Mouse (Mus musculus): ENCODE measurements around the gene Pcbp3.
A peak's percentile ranks its signal among the peaks of the same experiment; 100 is the strongest.

The Pcbp3 gene

DNA sequence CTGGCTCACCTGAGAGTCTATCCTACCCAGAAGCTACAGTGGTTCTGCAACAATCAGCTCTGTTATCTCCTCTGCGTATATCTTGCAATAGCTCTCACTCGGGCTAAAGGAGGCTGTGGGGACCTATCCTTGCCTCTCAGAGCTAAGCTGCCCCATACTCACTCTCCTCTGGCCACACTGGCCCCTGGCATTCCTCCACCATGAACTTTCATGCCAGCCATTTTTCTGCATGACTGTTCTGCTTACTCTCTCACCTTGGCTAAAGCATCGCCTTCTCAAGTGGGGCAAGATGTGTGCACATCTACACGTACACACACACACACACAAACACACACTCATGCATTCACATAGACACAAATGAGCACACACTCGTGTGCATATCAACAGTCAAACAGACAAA, 115.2 kb downstream of the Pcbp3 start:
- DNase-seq (ENCODE audit: low spot score in 2 of 2): no peak

DNA sequence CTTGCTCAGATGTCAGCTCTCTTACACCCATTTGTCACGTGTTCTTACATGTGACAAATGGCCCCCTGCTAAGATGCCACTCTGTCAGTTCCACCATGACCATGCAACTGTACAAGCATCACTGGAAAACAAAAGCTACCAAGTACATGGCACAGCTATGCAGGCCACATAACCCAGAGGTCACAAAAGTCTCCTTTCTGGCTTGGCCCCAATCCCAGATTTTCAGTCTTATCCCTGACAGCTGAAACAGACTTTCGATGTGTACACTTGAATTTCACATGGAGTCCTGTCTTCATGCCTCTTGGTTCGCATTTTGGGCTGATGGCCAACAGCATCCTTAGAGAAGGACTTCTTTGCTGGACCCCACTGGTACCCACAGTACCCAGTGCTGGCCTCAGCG, 116.8 kb downstream of the Pcbp3 start:
- DNase-seq (ENCODE audit: low spot score in 2 of 2): no peak

- DNase-seq (ENCODE audit: low spot score in 2 of 2): no peak
Measured at GRCm38 (mm10) chr10:76844365-76844764, 117.3 kb downstream of the Pcbp3 start.

DNA sequence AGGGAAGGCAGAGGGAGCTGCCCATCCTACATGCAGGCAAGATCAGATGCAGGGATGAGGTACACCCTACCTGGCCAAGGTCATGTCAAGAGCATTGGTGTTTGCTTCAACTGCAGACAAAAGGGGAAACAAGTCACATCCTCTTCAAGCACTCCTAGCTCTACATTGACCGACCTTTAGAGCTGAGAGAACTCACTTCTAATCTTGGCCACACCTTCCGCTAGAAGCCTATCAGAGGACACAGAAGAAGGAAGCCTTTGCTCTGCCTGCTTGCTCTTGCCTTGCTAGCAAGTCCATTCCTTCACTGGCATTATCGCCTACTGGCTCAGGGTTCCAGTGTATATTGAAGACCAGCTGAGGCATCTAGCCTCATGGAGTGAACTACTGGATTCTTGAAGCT, 119.6 kb downstream of the Pcbp3 start:
- DNase-seq (ENCODE audit: low spot score in 2 of 2): no peak

DNA sequence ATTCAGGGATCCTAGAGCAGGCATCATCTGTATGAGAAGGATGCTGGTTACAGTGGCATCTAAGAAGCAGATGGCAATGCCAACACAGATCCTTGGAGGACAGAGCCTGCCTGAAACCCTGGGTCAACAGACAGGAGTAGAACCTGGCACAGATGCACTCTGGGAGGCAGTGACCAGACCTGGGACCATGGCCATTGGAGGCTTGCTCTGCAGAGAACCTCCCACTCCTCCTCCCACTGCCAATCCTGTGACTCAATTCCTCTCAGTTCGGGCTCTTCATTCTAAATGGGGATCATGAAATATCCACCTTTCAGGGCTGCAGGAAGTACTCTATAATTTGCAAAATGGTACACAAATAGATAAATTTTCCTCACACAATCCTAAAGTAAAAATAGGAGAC, 120.5 kb downstream of the Pcbp3 start:
- DNase-seq (ENCODE audit: low spot score in 2 of 2): no peak

- no peak for DNase-seq (ENCODE audit: low spot score in 2 of 2)
Measured at GRCm38 (mm10) chr10:76840566-76840965, 121.1 kb downstream of the Pcbp3 start.

DNA sequence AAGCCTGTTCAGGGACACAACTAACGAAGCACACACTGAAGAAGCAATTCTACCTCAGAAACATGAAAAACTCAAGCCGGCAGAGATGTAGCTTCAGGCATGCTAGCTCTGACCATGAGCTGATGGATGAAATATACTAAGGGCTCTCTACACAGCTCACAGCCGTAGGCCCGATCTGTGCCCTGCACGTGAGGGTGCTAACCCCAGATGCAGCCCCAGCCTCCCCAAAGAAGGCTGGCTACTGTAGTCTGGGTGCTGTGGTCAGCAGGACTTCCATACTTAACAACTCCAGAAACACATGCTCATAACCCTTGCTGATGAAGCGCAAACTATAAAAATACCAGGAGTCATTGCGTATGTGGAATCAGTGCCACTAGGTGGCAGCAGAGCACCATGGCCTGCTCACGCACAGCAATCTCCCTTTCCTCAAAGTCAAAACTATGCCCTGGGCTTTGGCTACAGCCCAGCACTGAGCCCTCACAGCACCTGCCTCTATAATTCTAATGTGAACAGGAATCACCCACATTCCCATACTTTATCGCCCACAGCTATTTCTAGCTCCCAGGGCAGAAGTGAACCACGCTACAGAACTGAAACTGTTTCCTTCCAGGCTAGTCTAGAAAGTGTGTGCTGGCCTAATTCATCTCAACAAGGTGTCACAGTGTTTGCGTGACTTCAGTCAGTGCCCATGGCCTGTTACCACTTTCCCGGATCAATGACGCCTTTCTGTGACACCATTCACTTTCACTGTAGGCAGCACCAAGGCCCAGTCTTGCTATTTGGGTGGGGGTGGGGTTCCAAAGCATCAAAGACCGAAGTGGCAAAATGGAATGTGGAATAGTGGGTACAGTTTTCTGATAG, 126.0 kb downstream of the Pcbp3 start:
- peak; percentile 82 to 86 for DNase-seq (ENCODE audit: low spot score in 2 of 2)

GRCm38 (mm10) chr10:76832841-76833240, 128.8 kb downstream of the Pcbp3 start:
- DNase-seq (ENCODE audit: low spot score in 2 of 2): no peak

DNA sequence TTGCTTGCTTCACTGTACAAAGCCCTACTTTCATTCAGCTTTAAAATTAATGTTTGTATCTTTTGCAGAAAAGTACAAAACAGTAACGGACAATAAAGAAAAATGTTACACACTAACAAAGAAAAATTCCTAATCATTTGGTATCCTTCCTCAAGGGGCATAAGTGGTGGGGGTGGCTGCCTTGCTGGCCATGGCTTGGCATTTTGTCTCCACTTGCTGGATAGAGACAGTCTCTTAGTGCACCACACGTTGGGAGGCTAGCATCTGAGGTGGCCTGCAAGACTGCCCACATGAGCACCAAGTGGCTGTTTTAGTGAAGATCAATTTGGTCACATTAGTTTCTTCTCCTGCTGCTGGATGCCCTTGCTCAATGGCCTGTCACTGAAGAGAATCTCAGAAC, 129.8 kb downstream of the Pcbp3 start:
- DNase-seq (ENCODE audit: low spot score in 2 of 2): no peak

GRCm38 (mm10) chr10:76831151-76831550, 130.5 kb downstream of the Pcbp3 start:
- DNase-seq (ENCODE audit: low spot score in 2 of 2): no peak

DNA sequence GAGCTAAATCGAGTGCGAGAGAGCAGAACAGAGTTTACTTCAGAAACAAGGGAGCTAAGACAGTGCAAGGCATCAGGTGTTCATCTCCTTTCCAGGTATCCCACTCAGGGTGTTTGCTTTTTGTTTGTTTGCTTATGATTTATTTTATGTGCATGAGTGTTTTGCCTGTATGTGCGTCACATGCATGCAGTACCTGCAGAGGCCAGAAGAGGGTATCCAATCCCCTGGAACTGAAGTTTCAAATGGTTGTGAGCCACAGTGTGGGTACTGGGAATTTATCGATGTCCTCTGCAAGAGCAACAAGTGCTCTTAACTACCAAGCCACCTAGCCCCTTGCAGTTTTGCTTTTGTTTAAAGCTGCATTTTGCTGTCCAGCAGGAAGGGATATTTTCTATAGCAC, 132.8 kb downstream of the Pcbp3 start:
- DNase-seq (ENCODE audit: low spot score in 2 of 2): no peak

DNA sequence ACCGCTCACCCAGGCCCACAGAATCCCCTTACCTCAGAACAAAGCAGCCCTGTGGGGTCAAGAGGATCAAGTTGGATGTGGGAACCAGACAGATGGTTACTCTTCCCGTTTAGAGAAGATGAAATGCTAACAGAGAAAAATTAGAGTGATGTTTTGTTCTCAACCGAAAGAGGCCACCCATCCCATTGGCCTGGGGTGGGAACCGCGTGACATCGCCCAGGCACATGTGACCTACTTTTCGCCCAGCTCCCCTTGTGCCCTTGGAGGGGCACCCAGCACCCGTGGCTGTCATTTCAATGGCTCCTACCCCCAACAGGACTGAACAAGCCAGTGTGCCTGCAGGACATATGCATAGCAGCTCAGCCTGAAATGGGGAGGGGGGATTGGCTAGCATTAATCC, 139.0 kb downstream of the Pcbp3 start:
- no peak for DNase-seq (ENCODE audit: low spot score in 2 of 2)

DNA sequence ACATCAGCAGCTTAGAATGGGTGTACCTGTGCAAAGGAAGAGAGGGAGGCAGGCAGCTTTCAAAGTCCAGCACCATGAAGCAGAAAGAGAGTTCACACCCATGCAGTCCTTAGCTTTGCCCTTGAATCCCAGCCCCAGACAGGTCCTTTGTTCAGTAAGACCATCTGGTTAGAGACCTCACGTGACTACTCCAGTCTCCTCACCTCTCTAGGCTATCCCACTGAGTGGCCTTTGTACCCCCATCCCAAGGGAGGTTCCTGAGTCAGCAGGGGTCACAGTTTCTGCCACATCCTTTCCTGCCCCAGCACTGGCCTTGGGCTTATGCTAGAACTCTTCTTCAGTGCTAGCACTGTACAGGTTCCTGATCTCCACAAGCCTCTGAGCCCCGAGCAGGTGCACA, 142.4 kb downstream of the Pcbp3 start:
- no peak for DNase-seq (ENCODE audit: low spot score in 2 of 2)

DNA sequence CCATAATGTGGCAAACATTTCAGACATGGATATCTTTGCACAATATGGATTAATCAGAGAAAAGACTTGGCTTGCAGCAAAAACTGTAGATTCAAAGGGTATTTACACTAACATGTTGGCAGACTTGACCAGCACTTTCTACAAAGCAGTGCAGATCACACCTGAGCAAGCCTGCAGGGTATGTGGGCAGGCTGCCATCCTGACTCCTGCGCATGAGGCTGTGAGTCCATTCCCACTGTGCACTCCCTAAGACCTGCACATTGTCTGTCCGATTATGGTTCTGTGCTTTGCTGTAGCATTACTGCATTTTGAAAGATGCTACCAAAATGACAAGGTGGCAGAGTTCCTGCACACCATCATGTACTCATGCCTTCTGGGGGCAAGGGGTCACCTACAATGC, 143.3 kb downstream of the Pcbp3 start:
- DNase-seq (ENCODE audit: low spot score in 2 of 2): no peak

DNA sequence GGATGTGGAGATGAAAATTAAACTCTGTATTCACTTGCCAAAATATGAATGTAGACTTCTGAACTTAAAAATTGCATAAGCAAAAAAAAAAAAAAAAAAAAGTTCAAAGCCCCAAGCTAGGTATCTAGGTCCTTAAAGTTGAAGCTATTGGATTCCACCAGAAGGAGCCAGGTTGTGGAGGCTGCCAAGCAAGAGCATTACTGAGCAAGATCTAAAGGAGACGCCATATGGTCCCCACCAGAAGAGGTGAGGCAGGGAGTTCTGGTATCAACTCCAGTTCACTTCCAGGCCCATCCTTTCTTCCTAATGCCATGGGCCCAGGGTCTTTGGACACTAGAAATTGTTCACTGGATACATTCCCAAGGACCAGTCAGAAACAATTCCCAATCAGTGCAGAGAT, 144.8 kb downstream of the Pcbp3 start:
- no peak for DNase-seq (ENCODE audit: low spot score in 2 of 2)

DNA sequence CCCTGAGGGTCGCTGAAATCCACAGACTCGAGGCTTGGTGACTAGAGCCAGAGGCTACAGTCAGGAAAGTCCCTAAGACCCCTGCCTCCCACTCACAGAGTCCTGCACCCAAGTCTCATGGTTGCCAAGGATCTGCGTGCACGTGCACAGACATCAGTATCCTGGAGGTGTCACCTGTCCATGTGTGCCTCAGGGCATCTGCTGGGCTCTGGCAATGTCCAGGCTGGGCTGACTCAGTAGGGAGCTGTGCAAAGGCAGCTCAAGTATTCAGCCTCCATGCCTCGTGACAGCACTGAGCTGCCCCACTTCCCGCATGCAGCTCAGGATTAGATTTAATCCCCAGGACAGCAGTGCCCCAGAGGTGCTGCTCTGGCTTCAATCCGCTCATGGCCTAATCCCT, 145.3 kb downstream of the Pcbp3 start:
- DNase-seq (ENCODE audit: low spot score in 2 of 2): no peak

DNA sequence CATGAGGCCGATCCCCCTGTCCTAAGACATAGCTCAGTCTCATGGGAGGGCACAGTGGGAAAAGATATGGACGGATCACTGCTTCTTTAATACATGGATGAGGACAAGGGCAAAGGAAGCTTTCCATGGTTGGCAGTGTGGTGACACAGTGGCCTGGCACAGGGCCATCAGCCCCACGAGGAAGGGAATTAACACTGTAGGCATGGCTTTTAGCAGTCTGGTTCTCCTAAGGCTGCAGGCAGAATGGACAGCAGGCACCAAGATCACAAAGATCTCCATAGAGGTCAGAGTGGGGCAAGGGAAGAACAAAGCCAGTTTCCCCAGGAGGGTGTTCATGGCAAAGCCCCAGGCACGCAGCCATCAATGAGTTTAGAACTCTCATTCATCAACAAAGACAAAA, 146.2 kb downstream of the Pcbp3 start:
- DNase-seq (ENCODE audit: low spot score in 2 of 2): no peak

DNA sequence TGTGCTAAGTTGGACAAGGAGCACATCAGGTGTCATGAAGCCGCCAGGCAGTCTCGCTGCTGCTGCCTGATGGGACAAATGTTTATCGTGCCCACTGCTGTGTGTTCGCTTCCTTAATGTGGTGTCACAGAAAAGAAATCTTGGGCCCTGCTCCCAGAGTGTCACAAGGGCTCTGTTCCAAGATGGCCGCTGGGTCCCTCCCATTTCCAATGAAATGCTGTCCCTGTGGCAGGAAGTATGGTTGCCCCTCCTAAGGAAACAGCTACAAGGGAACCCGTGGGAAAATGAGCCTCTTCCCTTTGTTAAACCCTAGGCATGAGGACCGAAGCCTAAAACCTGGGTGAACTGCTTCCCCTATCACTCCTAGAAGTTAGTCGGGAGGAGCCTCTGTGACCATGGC, 146.9 kb downstream of the Pcbp3 start:
- DNase-seq (ENCODE audit: low spot score in 2 of 2): no peak

DNA sequence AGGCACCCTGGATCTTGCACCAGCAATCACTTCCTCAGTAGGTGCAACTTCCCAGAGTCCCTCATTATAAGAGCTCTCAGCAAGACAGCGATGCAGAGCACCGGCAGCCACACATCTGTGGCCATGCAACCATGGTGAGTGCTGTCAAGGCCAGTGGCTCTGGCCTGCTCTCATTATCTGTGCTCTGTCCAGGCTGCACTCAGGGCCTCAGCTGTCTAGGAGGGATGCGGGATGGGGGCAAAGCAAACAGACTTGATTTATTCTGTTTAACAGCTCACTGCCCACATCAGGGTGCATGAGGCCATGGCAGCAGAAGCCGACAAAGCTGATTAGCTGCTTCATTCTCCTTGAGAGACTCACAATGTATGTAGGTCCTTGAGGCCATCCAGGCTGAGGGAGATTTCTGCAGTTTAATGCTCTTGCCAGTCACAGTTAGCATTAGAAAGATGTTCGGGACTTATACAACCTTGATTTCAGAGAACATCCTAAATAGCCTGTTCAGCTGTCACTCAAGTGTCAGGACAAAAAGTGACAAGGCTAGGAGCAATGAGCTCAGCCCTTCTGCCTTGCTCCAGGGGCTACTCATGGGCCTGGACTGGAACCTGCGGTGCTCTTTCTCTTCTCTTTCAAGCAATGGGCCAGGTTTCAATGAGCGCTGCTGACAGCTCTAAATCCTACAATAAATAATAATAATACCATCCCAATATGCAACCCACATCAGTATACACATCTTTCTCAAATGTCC, 151.6 kb downstream of the Pcbp3 start:
- no peak for DNase-seq (ENCODE audit: low spot score in 2 of 2)

DNA sequence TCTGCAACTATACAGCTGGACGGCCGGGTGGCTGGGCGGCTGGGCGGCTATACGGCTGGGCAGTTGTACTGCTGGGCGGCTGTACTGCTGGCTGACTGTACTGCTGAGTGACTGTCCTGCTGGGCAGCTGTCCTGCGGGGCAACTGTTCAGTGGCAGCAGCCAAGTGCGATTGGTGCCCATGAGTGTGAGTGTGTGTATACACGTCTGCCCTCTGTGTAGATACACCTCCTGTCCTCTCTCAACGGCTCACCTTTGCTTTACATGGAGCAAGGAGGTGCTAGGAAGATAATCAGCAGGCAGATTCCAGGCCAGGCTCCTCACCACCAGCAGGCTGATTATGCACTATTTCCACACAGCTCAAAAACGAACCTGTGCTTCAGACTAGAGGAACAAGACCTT, 152.2 kb downstream of the Pcbp3 start:
- no peak for DNase-seq (ENCODE audit: low spot score in 2 of 2)

- DNase-seq (ENCODE audit: low spot score in 2 of 2): no peak
Measured at GRCm38 (mm10) chr10:76808446-76809400, 153.0 kb downstream of the Pcbp3 start.

DNA sequence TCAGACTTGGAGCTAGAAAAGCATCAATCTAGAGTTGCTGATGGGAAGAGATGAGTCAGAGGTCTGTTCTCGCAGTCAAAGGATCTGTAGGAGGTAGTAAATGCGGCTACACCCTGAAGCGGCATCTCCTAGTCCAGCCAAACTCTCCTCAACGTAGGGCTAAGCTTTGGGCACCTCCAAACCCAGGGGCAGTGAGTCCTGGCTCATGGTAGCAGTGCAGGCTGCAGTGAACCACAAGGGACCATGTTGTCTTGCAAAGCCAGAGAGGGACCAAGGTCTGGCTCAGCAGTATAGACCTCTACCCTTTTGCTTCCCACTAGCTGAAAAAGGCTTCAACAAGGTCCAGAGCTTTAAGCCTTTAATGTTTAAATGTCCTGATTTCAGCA, 159.2 kb downstream of the Pcbp3 start:
- no peak for DNase-seq (ENCODE audit: low spot score in 2 of 2)
